Mouse (Mus musculus) embryo, embryonic 9.5 days (tissue): Measurements from ENCODE around the gene Fbxl5.

Experiments
- DNase-seq: peaks from one replicate; pipeline ENCODE4 v3.0.0-alpha.2; 2017; ENCODE audit errors: extremely low spot score

The Fbxl5 gene

DNA sequence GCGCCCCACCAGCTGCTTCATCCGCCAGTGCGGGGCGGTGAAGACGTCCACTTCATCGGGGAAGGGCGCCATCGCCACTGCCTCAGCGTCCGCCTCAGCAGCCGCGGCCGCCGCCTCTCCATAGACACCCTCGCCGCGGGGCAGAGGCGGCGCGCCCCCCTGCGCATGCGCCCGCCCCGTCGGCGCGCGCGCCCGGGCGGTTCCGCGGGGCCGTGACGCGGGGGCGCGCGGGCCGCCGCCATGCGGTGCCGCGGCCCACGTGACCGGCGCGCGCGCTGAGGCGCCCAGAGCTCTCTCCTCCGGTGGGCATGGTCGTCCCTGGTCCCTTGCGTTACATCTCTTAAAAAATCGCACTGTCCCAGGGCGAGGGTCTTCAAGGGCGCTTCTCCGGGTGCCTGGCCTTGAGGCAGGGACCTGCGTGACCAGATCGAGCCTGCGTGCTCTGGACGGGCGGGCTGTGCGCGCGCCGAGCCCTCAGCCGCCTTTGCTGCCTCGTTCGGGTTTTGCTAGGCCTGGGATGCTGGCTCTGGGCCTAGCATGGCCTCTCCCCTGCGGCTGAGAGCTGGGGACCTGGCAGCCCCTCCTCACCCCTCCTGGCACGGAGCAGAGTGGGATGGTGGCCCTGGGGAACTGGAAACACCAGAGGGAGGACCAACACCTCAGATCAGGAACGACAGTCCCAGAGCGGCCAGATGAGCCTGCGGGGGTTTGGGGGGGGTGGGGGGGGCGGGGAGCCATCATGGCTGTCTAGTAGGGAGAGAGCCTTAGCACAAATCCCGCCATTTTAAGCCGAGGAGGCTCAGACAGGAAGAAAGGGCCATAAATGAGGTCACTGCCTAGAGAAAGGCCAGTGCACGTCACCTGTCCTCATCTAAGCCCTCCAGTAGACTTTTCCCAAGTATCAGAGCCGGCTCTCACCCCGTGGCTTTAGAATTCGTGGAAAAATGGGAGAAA lies 39.2 kb downstream of the Fbxl5 start:
- DNase-seq = peak; percentile 84

DNA sequence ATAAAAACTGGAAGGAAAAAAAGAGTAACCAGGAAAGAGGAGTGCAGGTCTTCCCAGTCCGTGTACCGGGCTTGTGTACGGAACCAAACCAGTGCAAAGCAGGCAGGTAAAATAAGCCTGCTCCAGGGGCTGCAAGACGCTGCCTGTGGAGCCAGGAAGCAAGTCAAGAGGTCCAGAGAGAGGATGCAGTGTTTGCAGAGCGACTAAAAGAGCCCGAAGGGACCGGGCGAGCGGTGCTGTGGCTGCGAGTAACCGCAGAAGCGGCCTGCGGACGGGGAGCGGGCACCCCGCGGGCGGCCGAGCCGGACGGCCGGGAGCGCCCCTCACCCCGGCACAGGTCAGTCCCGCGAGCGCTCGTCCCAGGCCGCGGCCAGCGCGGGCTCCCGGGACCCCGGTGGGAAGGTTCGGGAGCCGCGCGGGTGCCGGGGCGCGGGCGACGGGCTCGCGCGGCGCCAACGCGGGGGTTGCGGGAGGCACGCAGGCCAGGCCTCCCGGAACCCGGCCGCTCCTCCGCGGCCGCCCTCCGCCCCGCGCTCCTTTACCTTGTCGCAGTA lies 39.9 kb downstream of the Fbxl5 start:
- DNase-seq = peak; percentile 56

DNA sequence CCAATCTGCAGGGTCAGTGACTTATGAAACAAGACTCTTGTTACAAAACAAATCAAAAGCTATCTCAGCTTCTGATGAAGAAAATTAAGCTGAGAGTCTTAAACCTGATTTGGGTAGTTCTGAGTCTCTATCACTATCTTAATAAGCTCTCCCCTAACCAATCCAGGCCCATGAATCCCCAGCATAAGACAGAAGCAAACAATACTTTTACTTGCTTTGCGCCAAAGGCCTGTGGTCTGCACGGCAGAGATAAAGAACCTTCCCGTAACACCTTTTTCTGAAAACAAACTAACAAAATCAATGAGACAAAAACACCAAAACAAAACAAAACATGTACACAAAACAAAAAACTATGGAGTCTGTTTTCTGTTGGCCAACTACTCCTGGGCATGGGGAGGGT lies 42.9 kb downstream of the Fbxl5 start:
- DNase-seq = no peak

DNA sequence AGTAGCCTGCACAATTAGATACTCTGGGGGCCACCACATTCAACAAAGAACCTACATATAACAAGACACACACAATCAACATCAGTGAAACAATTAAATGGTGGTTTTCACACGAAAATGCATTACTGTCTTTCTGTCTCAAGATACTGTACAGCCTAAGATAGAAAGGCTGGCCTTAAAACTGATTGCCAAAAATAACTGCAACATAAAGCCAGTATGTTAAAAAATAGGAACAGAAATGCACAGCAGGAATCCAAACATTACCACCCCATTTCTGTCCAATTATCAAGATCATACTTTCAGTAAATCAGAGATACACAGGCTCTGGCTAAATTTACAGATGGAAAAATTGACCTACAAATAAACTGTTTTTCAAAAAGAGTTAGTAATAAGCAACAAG lies 44.4 kb downstream of the Fbxl5 start:
- DNase-seq = no peak

DNA sequence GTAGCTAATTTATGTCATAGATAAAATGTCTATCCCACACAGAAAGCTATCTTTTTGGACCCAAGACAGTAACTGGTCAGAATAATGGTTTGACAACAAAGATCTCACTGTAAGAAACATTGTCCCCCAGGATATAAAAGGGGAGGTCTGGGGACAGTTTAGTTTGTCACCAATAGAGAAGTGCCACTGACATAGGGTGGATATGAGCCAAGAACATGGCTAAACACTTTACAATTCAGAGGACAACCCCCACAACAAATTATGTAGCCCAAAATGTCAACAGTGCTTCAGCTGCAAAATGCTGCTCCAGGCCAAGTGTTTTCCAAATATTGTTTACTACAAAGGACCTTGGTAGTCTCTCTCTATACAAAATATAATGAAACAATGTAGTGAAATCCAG lies 45.0 kb downstream of the Fbxl5 start:
- DNase-seq = no peak

DNA sequence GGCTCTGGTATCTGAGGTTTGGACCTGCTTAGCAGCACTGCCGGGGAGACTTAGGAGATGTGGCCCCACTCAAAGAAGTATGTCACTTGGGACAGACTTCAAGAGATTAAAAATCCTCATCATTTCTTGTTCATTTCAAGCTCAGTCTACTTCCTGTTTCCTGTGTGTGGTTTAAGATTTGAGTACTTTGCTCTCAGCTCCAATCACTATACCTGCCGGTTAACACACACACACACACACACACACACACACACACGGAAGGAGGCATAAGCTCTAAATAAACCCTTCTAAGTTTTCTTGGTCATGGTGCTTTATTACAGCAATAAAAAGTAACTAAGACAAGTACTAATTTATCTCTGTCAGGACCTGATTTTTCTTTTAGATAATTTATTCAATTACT lies 49.9 kb downstream of the Fbxl5 start:
- DNase-seq = no peak

DNA sequence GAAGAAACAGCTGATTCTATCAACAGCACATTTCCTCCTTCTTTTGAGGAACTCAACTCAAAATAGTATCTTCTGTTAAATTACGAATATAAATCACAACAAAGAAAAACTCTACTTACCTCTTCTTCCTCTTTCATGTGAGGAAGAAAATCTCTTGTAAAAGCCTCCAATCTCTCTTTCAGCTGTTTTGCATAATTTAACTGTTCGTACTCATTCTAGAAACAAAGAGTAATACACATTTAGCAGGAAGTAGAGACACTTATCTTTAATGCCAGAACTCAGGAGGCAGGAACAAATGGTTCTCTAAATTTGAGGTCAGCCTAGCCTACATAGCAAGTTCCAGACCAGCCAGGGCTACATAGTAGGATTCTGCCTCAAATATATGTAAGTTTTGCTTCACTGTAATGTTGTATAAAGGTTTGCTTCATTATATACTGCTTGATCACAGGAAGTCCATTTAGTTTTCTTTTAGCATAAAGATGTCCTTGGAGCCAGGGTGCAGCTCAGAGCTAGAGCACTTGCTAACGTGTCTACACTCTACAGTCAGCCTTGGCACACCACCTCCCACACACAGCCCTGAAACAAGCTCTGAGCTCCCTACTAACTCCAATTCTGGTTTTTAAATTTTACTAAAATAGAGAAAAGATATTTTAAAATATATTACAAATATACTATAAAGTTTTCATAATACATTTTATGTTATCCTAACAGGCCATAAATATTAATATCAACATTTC lies 50.7 kb downstream of the Fbxl5 start:
- DNase-seq = no peak

DNA sequence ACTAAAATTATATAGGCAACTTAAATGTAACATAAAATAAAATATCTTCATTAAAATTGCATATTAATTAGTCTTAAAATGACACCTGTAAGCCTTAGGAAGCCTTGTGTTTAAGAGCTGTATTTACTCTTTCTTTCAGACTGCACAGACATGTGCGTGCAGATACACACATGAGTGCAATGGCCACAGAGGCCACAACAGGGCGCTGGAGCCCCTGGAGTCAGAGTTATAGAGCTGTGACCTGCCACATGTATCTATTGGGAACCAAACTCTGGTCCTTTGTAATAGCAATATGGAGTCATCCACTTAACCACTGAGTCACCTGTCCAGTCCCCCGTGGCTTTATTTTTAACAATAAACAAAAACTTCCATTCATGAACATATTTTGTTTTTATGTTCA lies 72.3 kb downstream of the Fbxl5 start:
- no peak for DNase-seq

DNA sequence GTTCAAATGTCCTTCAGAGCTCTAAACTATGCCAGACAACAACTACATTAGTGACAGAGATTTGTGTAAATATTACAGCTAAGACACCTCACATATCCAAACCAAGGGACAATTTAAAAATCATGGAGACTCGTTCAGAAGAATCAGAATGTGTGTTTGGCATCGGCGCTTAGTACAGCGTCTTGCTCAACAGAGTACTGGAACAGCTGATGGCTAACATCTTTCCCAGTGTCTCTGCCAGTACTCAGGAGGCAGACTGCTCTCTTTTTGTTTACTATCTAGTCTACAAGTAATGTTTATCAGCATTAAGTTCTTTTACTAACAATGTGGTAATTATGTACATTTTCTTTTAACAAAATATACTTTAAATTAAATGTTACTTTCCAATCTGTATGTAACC lies 73.4 kb downstream of the Fbxl5 start:
- no peak for DNase-seq

DNA sequence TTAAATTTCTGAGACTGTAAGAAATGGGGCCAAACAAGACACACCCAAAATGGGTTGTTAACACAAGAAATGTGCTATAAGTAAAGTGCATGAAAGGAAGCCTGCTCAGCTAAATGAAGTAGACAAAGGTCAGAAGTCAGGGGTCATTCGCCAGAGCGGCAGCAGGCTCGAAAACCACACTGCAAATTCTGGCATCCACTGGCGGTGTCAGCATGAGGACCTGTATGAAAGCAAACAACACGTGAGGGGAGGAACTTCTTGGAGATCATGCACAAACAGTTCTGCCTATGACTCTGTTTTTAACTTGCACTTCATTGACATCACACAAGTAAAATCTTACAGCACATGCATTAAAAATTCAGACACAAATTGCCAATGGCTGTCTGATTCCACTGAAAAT lies 76.3 kb downstream of the Fbxl5 start:
- no peak for DNase-seq

DNA sequence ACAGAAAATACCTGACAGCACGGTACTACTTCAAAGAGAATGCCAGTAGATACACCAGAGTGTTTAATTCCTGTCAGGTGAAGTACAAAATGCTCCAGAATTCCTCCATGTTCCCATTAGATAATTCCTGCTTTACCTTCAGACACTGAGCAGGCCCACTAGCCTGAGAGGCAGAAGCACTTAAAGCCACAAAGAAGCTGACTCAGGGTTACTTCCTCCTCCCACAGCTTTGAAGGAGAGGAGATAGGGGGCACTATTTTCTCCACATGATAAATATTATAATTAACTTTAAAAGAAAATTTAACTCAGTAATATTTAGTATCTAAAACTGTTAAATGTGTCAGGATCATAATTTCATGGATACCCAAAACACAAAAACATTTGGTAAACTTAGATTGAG lies 77.3 kb downstream of the Fbxl5 start:
- no peak for DNase-seq

DNA sequence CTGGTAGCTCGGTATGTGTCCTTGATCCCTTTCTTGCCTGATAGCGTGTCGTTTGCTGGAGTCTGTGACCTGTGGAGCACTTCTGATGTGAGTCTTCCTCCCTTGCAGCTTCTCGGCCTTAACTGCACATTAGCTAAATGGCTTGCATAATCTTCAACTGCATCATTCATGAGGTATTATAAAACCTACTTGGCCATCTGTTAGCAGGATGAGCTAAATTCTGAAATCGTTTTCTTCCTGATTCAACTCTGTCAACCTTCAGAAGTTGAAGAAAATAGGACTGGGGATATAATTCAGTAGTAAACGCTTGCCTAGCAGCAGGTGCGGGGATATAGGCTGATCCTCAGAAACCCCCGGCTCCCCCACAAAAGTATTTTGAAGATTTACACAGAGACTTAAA lies 89.1 kb downstream of the Fbxl5 start:
- DNase-seq = no peak

DNA sequence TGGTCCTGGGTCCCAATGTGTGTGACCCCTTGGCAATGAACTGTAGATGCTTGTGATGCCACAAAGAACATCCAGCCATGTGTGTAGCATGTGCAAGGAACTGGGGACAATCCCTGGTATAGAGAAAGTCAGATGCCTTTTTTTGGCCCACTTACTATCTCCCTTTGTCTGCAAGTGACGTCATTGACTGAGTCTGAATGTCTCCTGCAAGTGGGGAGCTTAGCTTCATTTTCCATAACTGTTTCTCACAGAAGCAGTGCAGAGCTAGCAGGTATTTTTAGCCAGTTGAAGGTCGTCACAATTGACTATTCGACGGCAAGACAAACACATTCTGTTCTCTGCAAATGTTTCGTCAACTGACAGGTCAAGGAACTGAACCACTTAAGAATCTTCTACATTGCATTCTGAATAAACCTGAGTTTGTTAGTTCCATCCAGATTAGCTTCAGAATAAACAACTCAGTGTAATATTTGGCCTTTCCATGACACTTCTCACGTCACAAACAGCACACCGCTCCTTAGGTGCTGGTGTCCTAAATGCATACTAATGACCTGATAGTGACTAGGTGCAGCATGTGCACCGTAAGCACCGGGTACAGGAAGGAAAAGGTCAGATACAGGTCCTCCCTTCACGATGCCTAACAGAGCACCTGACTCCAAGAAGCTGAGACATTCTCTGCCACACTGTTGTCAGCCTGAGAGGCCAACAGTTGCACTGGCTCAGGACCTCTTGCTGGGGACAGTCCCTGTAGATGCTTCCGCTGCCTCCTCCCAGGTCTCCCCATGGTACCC lies 92.9 kb downstream of the Fbxl5 start:
- no peak for DNase-seq

DNA sequence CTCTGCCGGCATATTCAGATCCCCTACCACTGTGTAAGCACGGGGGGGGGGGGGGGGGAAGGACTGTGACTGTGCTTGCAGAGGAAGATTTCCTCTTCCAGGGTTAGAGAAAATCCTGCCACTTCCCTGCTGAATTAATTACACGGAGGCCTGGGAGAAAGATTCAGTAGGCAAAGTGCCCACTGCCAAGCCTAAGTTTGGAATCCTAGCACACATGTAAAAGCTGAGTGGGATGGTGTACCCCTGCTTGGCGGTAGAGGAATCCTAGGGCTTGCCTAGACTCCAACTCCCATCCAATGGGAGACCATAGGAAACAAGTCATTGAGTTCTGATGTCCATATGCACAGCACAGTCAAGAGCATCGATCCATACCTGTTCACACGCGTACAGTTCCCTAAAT lies 97.6 kb downstream of the Fbxl5 start:
- no peak for DNase-seq

DNA sequence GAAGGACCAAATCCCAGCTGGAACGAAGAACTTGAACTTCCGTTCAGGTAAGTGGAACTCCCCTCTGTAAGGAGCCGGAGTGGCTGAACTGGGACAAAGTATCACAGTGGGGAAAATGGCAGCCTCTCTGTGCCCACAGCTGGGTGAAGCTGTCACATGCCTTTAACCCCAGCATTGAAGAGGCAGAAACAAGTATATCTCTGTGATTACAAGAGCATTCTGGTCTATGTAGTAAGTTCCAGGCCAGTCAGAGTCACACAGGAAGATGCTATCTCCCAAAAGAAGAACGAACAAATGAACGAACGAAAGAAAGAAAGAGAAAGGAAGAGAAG lies 99.0 kb downstream of the Fbxl5 start:
- no peak for DNase-seq

DNA sequence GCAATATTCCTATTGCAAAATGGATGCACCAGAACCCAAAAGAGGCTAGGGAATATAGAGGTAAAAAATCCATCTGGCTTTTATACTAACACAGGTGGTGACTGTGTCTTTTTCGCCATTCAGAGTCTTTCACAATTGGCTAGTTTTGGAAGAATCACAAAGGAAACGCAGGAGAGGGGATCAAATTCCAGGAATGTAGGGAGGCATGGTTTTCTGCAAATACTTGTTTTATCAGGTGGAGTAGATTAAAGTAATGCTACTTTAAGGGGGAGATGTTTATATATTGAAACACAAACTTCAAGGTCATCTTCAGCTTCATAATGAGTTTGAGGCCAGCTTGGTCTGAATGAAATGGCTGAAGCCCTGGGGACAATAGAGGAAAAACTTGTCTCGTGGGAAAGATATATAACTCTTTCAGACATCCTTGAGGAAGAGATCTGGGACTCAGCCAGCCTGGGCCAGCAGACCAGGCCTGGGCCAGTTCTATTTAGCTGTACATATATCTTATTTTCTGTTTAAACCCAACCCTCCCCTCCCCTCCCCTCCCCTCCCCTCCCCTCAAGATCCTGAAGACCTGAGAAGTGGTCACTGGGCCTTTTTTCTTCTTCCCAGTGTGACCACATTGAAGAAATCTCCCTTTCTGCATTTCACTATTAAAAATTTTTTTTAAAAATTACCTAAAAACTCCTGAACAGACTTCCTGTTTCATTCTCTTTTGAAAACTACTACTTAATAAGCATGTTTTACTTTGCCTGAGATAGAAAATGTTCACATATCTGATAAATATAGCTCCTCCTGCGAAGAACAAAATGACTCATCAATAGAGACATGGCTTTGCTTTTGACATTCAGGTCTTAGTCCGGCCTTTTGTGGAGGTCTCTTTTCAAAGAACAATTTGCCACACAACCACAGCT lies 99.6 kb downstream of the Fbxl5 start:
- no peak for DNase-seq

DNA sequence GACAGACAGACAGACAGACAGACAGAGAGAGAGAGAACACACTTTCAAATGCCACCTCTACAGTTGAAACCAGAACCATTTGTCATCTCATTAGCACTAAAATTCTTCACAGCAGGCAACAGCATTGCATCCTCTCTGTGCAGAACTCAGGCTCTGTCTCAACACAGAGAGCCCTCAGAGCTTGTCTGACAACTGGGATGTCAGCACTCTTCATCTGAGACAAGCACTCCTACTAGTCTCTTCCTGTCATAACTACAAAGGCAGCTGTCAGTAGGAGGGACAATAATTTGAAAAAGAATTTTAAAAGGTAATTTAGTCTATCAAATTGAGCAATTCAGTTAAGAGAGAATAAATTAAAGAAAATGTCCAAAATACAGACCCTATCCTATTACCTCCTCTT lies 122.2 kb downstream of the Fbxl5 start:
- no peak for DNase-seq

DNA sequence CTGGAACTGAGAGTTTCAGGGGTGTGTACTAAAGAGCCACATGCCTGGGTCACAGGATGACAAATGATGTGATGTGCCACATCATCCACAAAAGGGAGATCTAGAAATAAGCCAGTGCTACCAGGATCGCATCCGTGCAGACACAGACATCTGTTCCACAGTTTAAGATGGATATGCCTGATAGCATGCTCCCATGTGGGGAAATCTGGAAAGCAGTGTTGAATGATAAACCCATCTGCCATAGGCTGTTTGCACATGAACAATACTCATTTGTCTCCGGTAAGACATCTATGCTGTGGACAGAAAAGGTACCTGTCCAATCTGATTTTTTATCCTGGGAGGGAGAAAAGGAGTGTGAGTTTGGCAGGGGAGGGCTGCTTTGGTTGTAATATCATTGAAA lies 124.3 kb downstream of the Fbxl5 start:
- DNase-seq = no peak
